Mouse (Mus musculus): ENCODE results near the gene Rdx.
A peak's percentile ranks its signal among the peaks of the same experiment; 100 is the strongest.

- TF ChIP-seq POLR2A (IDR thresholded peaks at IDR 0.05; ENCODE audit: borderline replicate concordance, low read depth, low read length), result no peak
- peak; percentile 98 for TF ChIP-seq CTCF (IDR thresholded peaks at IDR 0.05; ENCODE audit: low read depth, low read length)
Measured at GRCm38 (mm10) chr9:52098600-52098999, 51.6 kb downstream of the Rdx start.

All from bone marrow macrophage, adult 2 months (primary cell).